Mouse (Mus musculus): Measurements from ENCODE around the gene Ssc4d. TPM values are rescaled to one million over a fixed set of nuclear protein-coding genes. Genes with fewer than 3 reads are reported as not detected.

Ssc4d gene
- polyA plus RNA-seq, 1 experiment from 2014 or later: 2.6 TPM

DNA sequence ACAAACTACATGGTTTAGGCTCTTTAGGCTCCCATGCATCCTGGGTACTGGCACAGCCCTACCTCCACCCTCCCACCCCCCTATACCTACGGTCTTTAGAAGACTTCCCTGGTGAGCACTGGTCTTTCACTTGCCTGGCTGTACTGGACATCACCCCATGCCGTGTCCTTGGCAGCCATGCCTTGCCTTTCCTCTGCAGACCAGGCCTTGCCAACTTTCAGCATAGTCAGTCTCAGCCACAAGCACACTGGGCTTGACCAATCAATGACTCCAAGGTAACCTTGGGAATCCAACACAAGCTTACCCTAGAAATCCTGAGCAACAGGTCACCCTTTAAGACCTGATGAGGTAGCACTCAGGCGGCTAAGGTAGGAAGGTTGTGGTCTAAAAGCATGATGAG, 57.7 kb downstream of the Ssc4d start:
- Histone ChIP-seq H3K36me3 (peaks cover 35% of the 10 kb centered on the region), H3K4me2 (no peak overlapping the region), H3K4me3 (no peak overlapping the region), H3K9me3 (no peaks in the 10 kb centered on the region), H3K9ac (no peak overlapping the region), H3K4me1 (replicated peaks) (peaks cover 16% of the 10 kb centered on the region; the same call in 1 of the 2 replicates), H3K27me3 (no peaks in the 10 kb centered on the region), H3K27ac (replicated peaks) (no peak overlapping the region)
- ATAC-seq (ENCODE audit: low FRiP score, low read depth): no peak
- WGBS: 92% methylated on average over 3 of the region's 3 CpGs

DNA sequence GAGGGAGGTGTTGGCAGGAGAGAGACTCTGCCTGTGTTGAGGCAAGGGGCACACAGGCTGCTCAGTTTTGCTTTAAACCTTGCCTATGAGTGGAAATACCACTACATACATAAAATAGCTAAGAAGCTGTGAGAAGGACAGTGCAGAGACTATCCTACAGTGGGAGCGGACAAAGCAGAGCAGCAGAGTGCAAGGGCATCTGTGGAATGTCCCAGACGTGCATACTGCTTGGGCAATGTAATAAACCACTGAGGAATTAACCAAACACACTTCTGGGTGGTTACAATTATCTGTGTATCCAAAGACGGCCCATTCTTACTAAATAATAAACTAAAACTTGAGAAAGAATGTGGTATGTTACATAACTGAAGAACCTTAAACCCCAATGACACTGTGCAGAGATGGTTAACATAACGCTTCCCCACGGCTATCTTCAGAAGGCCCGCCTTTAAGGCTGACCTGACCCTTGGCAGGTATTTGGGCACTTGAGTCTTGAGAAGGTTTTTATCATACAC, 58.2 kb downstream of the Ssc4d start:
- Histone ChIP-seq H3K27ac (replicated peaks) (no peak overlapping the region), H3K9me3 (no peaks in the 10 kb centered on the region), H3K4me2 (no peak overlapping the region), H3K4me1 (replicated peaks) (peaks cover 14% of the 10 kb centered on the region; the same call in 1 of the 2 replicates), H3K27me3 (no peaks in the 10 kb centered on the region), H3K9ac (no peak overlapping the region), H3K4me3 (no peak overlapping the region), H3K36me3 (peaks cover 35% of the 10 kb centered on the region)
- WGBS: 88% methylated on average over 6 of the region's 6 CpGs
- ATAC-seq (ENCODE audit: low FRiP score, low read depth): no peak

- 86% methylated on average over 6 of the region's 6 CpGs for WGBS
- H3K36me3 ChIP-seq: peaks cover 39% of the 10 kb centered on the region
- no peak overlapping the region for H3K4me2 ChIP-seq
- H3K9ac ChIP-seq: no peak overlapping the region
- no peak overlapping the region for H3K27ac ChIP-seq (replicated peaks)
- H3K4me3 ChIP-seq: no peak overlapping the region
- peaks cover 14% of the 10 kb centered on the region; the same call in 1 of the 2 replicates for H3K4me1 ChIP-seq (replicated peaks)
- no peak for ATAC-seq (ENCODE audit: low FRiP score, low read depth)
- H3K9me3 ChIP-seq: no peaks in the 10 kb centered on the region
- no peaks in the 10 kb centered on the region for H3K27me3 ChIP-seq
These were observed 60.2 kb downstream of the Ssc4d start for GRCm38 (mm10) chr5:135914156-135914555.

DNA sequence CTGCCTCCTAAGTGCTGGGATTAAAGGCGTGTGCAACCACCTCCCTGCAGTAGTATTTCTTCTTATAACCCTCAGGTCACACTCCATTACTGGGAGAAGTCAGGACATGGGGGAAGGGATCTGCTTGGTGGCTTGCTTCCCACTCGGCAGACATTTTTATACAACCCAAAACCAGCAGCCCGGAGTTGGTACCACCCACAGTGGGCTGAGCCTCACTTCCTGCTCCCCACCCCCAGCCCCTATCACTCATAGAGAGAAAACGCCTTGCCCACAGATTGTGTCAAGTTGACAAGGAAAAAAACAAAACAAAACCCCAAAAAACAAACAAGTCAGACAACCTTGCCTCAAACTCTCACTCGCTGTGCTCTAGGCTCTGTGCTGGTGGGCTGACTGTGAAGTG, 61.1 kb downstream of the Ssc4d start:
- Histone ChIP-seq H3K27ac (replicated peaks) (no peak overlapping the region), H3K27me3 (no peaks in the 10 kb centered on the region), H3K9ac (no peak overlapping the region), H3K4me3 (no peak overlapping the region), H3K36me3 (peaks cover 34% of the 10 kb centered on the region), H3K4me1 (replicated peaks) (peaks cover 14% of the 10 kb centered on the region; the same call in 1 of the 2 replicates), H3K9me3 (no peaks in the 10 kb centered on the region), H3K4me2 (no peak overlapping the region)
- no peak for ATAC-seq (ENCODE audit: low FRiP score, low read depth)
- 90% methylated on average over 5 of the region's 5 CpGs for WGBS

DNA sequence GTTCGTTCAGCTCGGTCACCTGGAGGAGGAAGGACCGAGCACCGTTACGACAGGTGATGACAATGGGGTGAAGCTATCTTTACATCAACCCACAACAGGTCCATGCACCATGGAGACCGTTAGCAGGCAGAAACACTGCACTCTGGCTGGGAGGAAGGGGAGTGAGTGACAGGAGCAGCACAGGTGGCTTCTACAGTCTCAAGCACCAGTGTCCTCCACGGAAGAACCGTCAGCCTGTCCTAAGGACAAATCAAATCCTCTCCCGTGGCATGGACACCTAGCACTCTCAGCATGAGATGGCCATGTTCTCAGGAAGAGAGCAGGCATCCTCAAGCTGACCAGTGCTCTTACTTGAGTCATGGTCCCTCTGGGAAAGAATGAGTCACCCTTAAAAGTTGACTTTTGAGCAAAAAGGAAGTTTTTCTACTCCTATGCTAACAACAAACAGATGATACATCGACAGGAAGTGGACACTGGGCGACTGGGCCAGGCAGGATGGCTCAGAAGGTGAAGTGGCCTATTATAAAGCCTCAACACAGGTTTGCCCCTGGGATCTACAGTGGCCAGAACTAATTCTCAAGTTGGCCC, 62.6 kb downstream of the Ssc4d start:
- no peak overlapping the region for H3K4me3 ChIP-seq
- H3K4me2 ChIP-seq: no peak overlapping the region
- no peaks in the 10 kb centered on the region for H3K27me3 ChIP-seq
- no peak for ATAC-seq (ENCODE audit: low FRiP score, low read depth)
- H3K27ac ChIP-seq (replicated peaks): no peak overlapping the region
- H3K36me3 ChIP-seq: peaks cover 32% of the 10 kb centered on the region
- no peak overlapping the region for H3K9ac ChIP-seq
- peaks cover 20% of the 10 kb centered on the region; the same call in 1 of the 2 replicates for H3K4me1 ChIP-seq (replicated peaks)
- no peaks in the 10 kb centered on the region for H3K9me3 ChIP-seq
- WGBS: 93% methylated on average over 11 of the region's 11 CpGs

DNA sequence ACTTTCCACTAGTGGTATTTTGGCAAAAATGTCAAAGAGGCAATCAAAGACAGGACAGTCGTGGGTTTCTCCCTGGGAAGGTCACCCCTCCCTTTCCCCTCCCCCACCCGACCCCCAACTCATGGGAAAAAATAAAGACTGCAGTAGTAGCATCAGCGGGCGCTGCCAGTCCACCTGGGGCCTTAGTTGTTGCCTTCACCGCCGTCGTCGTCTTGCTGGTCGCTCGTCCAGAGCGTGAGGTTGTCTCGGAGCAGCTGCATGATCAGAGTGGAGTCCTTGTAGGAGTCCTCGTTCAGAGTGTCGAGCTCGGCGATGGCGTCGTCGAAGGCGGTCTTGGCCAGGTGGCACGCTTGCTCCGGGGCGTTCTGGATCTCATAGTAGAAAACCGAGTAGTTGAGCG, 63.5 kb downstream of the Ssc4d start:
- Histone ChIP-seq H3K4me2 (no peak overlapping the region), H3K4me1 (replicated peaks) (peaks cover 20% of the 10 kb centered on the region; the same call in 1 of the 2 replicates), H3K27ac (replicated peaks) (no peak overlapping the region), H3K9me3 (no peaks in the 10 kb centered on the region), H3K9ac (no peak overlapping the region), H3K27me3 (no peaks in the 10 kb centered on the region), H3K4me3 (no peak overlapping the region), H3K36me3 (peaks cover 32% of the 10 kb centered on the region)
- ATAC-seq (ENCODE audit: low FRiP score, low read depth): no peak
- 90% methylated on average over 25 of the region's 25 CpGs for whole genome bisulfite sequencing

Other genes starting within 250 kb of the Ssc4d start
- 88.4 and 89.2 TPM in 2 replicates for gene Tmem120a, start 230.1 kb downstream of the Ssc4d start, polyA plus RNA-seq (2015; fragmentation: Nextera tagmentation; extraction: Ambion mirVana)
- gene Styxl1, start 196.1 kb downstream of the Ssc4d start, polyA plus RNA-seq (2015; fragmentation: Nextera tagmentation; extraction: Ambion mirVana): 0.25 and 0.60 TPM in 2 replicates
- gene Mdh2, start 196.1 kb downstream of the Ssc4d start, polyA plus RNA-seq (2015; fragmentation: Nextera tagmentation; extraction: Ambion mirVana): 616 and 619 TPM in 2 replicates
- gene Srrm3, start 167.6 kb downstream of the Ssc4d start, polyA plus RNA-seq (2015; fragmentation: Nextera tagmentation; extraction: Ambion mirVana): 79.4 and 90.0 TPM in 2 replicates
- 14.8 and 16.6 TPM in 2 replicates for gene Hspb1, start 86.6 kb downstream of the Ssc4d start, polyA plus RNA-seq (2015; fragmentation: Nextera tagmentation; extraction: Ambion mirVana)
- 817 and 859 TPM in 2 replicates for gene Ywhag, start 39.9 kb downstream of the Ssc4d start, polyA plus RNA-seq (2015; fragmentation: Nextera tagmentation; extraction: Ambion mirVana)
- gene Zp3, start 5.6 kb upstream of the Ssc4d start, polyA plus RNA-seq (2015; fragmentation: Nextera tagmentation; extraction: Ambion mirVana): 0.21 and 0.37 TPM in 2 replicates
- 25.6 and 26.3 TPM in 2 replicates for gene Dtx2, start 20.3 kb upstream of the Ssc4d start, polyA plus RNA-seq (2015; fragmentation: Nextera tagmentation; extraction: Ambion mirVana)
- gene Upk3b, start 64.0 kb upstream of the Ssc4d start, polyA plus RNA-seq (2015; fragmentation: Nextera tagmentation; extraction: Ambion mirVana): not detected in 2 replicates
- 0.22 and 0.43 TPM in 2 replicates for gene Upk3bl, start 80.0 kb upstream of the Ssc4d start, polyA plus RNA-seq (2015; fragmentation: Nextera tagmentation; extraction: Ambion mirVana)
- gene Rasa4, start 109.4 kb upstream of the Ssc4d start, polyA plus RNA-seq (2015; fragmentation: Nextera tagmentation; extraction: Ambion mirVana): 21.5 and 23.0 TPM in 2 replicates
- 206 and 213 TPM in 2 replicates for gene Polr2j, start 142.1 kb upstream of the Ssc4d start, polyA plus RNA-seq (2015; fragmentation: Nextera tagmentation; extraction: Ambion mirVana)
- gene Lrwd1, start 161.5 kb upstream of the Ssc4d start, polyA plus RNA-seq (2015; fragmentation: Nextera tagmentation; extraction: Ambion mirVana): 24.6 and 25.9 TPM in 2 replicates
- gene Alkbh4, start 161.6 kb upstream of the Ssc4d start, polyA plus RNA-seq (2015; fragmentation: Nextera tagmentation; extraction: Ambion mirVana): 18.8 and 22.0 TPM in 2 replicates
- gene Orai2, start 196.2 kb upstream of the Ssc4d start, polyA plus RNA-seq (2015; fragmentation: Nextera tagmentation; extraction: Ambion mirVana): 40.9 and 47.9 TPM in 2 replicates
- 60.6 and 61.2 TPM in 2 replicates for gene Prkrip1, start 224.4 kb upstream of the Ssc4d start, polyA plus RNA-seq (2015; fragmentation: Nextera tagmentation; extraction: Ambion mirVana)

Data from hindbrain, embryonic 15.5 days (tissue).